Mouse (Mus musculus): ENCODE measurements around the gene Klhl21. TPM values are rescaled to one million over a fixed set of nuclear protein-coding genes. Genes with fewer than 3 reads are reported as not detected.

Klhl21 gene
- total RNA-seq, 2 experiments from 2014 or later: 18.5 to 19.3 TPM

DNA sequence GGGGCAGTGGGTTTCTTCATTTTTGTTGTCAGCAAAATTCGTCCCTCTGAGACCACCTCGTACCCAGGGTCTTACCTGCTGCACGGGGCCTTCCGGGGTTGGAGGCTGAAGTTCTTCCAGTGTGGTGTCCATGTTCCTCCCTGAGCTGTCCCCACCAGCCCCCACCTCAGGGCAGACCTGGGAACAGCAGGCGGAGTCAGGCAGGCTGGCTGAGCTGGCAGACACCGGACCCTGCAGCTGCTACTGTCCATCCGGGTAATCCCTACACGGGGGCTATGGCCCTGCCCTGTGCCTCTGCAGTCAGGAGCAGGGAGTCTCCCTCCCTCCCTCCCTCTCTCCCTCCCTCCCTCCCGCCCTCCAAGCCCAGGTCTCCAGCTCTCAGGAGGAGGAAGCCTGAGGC is 25.0 kb upstream of the Klhl21 start:
- intact Hi-C loops (cut with DNase I): no loop called here
- H3K4me3 ChIP-seq: no peak overlapping the region
- TF ChIP-seq CTCF (IDR thresholded peaks at IDR 0.05): no peak

DNA sequence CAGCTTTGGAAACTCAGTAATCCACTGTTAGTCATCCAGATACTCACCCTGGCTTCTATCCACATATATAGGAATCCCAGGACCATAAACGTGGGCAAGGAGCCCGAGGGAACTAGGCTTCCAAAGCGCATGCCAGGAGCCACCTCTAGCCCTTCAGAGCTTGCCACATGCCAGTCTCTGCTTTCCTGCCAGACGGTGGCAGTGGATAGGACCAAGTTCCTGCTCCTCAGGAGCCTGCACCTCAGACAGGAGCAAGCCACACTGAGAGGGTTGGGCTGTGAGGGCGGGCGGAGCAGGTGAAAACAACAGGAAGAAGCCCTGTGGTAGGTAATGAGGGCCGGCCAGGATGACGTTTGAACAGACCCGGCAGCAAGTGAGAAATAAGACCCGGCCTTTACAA is 22.7 kb upstream of the Klhl21 start:
- Histone ChIP-seq H3K4me3 (no peak overlapping the region), H3K27ac (no peak overlapping the region)
- intact Hi-C loops (cut with DNase I): no loop called here
- no peak for DNase-seq (ENCODE audit: extremely low spot score in 1 of 2, low spot score in 2 of 2)
- no peak for TF ChIP-seq CTCF (IDR thresholded peaks at IDR 0.05)

More for the DNA sequence above, 25.0 kb upstream of the Klhl21 start:
- H3K27ac ChIP-seq: no peak overlapping the region
- no peak for DNase-seq (ENCODE audit: extremely low spot score in 1 of 2, low spot score in 2 of 2)

DNA sequence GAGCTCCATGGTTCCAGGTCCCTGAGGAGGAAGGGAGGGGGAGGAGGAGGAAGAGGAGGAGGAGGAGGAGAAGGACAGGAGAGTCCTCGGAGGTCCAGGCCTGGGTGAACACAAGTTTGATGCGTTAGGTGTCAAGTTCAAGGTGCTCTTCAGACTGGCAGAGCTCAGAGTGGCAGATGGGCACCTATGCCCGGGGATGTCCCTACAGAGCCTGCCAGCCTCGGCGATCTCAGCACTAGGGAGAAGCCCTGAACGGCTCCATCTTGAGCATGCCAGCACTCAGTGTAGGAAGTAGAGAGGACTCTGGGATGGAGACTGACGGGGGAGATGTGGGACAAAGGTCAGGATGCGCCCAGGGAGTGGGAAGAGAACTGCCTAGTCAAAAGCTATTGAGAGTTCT is 22.0 kb upstream of the Klhl21 start:
- DNase-seq (ENCODE audit: extremely low spot score in 1 of 2, low spot score in 2 of 2): no peak
- intact Hi-C loops (cut with DNase I): no loop called here
- Histone ChIP-seq H3K27ac (no peak overlapping the region), H3K4me3 (no peak overlapping the region)
- TF ChIP-seq CTCF (IDR thresholded peaks at IDR 0.05): no peak

DNA sequence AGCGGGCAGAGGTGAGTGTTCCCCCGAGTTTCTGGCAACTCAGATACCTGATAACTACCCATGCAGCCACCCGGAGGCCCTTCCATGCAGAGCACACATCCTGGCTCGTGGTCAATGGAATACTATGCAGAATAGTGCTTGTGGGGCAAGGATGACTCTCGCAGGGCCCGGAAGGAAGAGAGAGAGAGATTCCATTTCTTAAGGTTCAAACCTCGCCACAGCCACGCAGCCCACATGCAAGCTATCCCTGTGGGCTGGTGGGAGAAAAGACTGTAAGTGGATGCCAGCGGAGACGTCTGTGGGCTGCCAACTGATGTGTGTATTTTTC is 20.6 kb upstream of the Klhl21 start:
- H3K4me3 ChIP-seq: peak overlapping the region; percentile 78
- intact Hi-C loops (cut with DNase I): no loop called here
- no peak for DNase-seq (ENCODE audit: extremely low spot score in 1 of 2, low spot score in 2 of 2)
- peak overlapping the region; percentile 95; the same call in 1 of the 2 replicates for H3K27ac ChIP-seq
- no peak for TF ChIP-seq CTCF (IDR thresholded peaks at IDR 0.05)

DNA sequence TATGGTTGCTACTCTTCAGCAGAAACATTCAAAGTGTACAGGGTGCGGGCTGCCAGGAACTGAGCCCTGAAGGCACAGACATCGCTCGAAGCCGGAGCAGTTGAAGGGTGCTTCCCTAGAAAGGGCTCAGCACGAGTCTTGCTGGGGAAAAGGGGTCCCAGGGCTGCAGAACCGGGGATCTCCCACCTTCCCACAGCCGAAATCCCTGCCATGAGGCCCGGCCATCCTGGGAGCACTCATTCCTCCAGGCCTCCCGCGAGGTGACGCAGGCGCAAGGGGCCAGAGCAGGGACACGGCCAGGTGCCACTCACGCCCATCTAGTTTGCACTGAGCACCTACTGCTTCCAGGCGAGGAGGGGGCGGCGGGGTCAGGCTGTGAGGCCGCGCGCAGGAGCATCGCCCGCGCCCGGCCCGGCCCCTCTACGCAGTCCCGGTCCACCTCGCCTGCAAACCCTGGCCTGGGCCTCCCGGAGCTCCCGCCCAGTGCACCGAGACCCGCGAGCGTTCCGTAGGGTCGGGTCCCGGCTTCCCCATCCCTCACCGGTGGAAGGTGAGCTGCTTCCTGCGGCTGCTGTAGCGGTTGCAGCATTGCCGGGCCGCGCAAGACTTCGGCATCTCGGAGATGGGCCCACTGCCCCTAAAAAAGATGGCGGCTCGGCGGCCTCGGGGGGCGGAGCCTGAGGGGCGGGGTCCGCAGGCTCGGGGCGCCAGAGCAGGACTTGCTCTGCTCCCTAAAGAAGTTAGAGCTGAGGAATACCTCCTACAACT is 20.1 kb upstream of the Klhl21 start, which contains the start of gene Thap3:
Gene Thap3, minus strand, starts transcription at position 656 of the 768 bp plus-strand sequence.
- intact Hi-C loops (cut with DNase I): no loop called here
- no peak for TF ChIP-seq CTCF (IDR thresholded peaks at IDR 0.05)
- H3K4me3 ChIP-seq: peak within 1 kb of the TSS; percentile 78
- peak; percentile 81 to 87 for DNase-seq (ENCODE audit: extremely low spot score in 1 of 2, low spot score in 2 of 2)
- peak within 1 kb of the TSS; percentile 95 for H3K27ac ChIP-seq

DNA sequence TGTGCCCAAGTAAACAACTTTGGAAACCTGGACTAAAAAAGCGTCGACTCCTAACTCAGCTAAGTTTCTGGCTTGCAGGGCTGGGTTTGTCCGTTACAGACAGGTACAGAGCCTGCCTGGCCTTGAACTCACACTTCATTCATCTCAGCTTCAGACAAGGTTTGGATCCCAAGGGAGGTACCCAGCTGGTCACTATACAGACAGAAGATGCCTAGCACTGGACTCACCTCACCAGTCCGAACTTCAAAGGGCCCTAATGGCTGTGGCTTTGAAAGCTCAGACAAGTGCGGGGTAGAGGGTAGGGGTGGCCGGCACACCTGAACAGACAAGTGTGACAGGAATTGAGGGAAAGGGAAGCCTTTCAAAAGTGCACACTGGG is 19.5 kb upstream of the Klhl21 start:
- peak overlapping the region; percentile 95 for H3K27ac ChIP-seq
- H3K4me3 ChIP-seq: peak overlapping the region; percentile 78
- intact Hi-C loops (cut with DNase I): no loop called here
- DNase-seq (ENCODE audit: extremely low spot score in 1 of 2, low spot score in 2 of 2): no peak
- TF ChIP-seq CTCF (IDR thresholded peaks at IDR 0.05): no peak

DNA sequence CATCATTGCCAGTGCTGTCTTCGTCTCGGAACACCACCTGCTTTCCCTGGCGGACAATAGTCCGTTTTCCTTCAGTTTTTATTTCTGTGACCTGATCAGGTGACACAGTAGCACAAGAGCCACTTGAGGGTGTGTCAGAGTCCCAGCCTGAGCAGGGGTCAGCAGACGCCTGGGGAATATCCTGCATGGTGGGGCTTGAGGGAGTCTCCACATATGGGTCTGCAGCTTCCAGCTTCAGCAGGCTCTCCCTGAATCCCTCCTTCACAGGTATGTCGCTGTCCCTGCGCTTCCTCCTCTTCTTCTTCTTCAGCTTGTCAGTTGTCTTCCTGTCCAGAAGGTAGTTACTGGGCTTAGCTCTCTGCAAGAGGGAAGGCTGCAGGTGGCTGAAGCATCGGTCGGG is 16.5 kb upstream of the Klhl21 start:
- Histone ChIP-seq H3K4me3 (no peak overlapping the region), H3K27ac (no peak overlapping the region)
- intact Hi-C loops (cut with DNase I): no loop called here
- no peak for TF ChIP-seq CTCF (IDR thresholded peaks at IDR 0.05)
- DNase-seq (ENCODE audit: extremely low spot score in 1 of 2, low spot score in 2 of 2): no peak

DNA sequence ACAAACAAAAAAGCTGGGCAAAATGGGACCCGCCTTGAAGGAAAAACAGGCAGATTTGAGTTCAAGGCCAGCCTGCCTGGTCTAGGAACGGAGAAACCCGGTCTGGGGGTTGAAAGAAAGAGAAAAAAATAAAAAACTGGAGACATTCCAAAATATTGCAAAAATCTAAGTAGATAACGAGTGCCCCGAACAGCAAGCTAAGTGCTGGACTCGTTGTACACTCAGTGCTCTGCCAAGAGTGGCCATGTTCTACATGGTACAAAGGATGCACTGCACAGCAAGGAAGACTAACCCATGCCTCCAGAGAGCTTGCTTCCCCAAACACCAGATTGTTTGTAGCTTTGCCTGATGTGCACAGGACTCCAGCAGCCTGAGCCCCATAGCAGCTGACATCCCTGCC is 15.6 kb upstream of the Klhl21 start:
- H3K27ac ChIP-seq: no peak overlapping the region
- H3K4me3 ChIP-seq: no peak overlapping the region
- intact Hi-C loops (cut with DNase I): no loop called here
- no peak for TF ChIP-seq CTCF (IDR thresholded peaks at IDR 0.05)
- no peak for DNase-seq (ENCODE audit: extremely low spot score in 1 of 2, low spot score in 2 of 2)

DNA sequence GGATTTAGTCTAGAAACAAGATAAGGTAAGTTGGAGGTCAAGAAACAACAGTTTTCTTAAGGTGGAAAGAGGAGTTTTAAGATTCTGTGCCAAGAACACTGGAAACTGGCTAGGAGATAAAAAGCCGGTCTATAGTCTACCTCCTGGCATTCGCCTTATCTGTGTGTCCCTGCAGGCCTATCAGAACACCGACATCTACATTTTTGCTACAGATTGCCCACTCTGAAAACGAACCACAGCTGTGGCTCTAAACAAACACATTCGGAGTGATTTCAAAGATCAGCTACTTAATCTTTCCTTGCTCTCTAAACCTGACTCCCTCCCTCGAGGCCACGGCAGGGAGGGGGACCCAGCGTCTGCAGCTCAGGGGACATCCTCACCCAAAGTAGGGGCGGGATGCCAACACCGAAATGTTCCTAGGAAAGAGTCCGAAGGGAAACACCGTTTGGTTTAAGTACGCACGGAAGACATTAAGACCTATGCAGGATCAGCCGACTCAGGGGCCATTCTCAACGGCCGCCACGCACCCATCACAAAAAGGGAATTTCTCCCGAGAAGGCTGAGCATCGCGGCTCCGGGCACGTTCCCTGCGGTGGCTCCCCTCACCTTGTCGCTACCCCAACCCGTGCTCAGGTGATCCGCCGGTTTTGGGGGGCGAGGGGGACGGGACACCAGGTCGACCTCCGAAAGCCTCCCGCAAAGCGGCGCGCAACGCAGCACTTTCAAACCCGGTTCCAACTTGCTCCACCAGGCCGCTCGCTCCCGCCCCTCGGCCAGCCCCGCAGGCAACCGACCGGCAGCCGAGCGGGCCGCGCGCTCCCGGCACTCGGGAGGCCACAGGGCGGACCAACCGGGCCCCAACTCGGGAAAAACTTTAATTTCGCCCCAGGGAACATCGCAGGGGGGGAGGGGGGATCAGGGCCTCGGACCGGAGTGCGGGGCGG is 14.1 kb upstream of the Klhl21 start:
- Histone ChIP-seq H3K4me3 (peak overlapping the region; percentile 97), H3K27ac (no peak overlapping the region)
- DNase-seq (ENCODE audit: extremely low spot score in 1 of 2, low spot score in 2 of 2): no peak
- TF ChIP-seq CTCF (IDR thresholded peaks at IDR 0.05): no peak
- intact Hi-C loops (cut with DNase I): no loop called here

DNA sequence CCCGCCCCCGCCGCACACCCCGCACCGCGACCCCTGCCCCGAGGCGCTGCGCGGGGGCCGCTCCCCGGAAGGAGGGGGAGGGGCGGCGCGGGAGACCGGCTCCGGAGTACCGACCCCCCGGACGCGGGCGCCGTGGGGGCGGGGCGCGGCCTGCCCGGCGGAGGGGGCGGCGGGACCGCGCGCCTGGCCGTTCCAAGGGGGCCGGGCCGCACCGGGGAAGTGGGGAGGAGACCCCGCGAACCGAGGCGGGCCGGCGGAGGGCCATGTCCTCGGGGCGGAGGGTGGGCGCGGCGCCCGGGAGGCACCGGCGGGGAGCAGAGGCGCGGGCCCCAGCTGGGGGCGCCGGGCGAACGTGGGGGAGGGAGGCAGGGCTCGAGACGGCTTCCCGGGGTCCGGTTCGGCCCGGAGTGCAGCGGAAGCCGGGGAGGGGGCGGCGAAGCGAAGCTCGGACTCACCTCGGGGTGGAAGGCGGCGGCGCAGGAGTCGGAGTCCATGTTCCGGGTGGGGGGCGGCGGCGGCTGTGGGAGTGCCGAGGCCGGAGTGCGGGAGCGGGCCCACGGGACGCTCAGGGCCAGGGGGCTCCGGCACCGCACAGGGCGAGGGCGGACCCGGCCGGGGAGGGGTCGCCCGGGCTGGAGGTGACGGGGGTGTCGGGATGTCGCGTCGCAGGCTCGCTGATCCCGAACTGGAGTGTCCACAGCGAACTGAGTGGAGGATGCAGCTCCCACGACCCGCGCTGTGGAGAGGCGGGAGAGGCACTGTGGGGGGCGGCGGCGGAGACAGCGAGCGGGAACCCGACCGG is 13.0 kb upstream of the Klhl21 start:
- peak overlapping the region; percentile 88 for H3K27ac ChIP-seq
- no peak for TF ChIP-seq CTCF (IDR thresholded peaks at IDR 0.05)

DNA sequence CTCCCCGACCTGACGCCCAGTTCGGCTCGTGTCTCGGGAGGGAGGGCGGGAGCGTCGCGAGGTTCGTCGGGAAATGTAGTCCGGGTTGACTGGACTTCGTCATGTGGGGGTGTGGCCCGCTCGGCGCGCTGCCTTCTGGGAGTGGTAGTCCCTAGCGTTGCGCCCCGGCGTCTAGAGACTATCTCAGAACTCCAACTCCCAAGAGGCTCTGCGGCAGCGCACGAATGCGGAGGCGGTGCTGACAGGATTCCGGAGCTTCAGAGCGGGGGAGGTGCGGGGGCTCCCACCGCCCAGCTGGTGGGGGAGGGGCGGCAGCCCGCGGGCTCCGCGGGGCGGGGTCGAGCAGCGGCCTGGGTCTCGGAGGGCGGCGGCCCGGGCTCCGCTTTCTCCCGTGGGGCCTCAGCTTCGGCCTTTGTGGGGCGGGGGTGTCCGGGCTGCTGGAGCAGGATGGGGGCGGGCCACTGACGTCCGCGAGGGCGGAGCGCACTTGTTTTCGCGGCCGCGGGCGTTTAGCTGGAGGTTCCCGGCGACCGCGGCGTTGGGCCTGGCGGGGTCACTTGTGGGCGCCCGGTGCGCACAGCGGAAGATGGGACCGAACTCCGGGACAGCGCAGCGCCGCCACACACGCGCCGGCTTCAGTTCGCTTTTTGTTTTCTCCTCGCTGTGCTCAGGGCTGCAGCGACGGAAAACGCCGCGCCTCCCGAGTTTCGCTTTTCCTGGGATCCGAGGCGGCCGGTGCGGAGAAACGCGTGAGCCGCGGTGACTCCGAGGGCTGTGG is 12.2 kb upstream of the Klhl21 start, which contains the start of gene Phf13:
Gene Phf13, minus strand, starts transcription at position 86 of the 778 bp plus-strand sequence.
- intact Hi-C loops (cut with DNase I): loop anchor here (1.0 kb wide), 1 partner anchor 13 kb away; no protein-coding TSS in a partner anchor
- peak; percentile 98 to 99 for DNase-seq (ENCODE audit: extremely low spot score in 1 of 2, low spot score in 2 of 2)
- no peak; the same call in 1 of the 2 replicates for TF ChIP-seq CTCF (IDR thresholded peaks at IDR 0.05)
- peak within 1 kb of the TSS; percentile 99 for H3K27ac ChIP-seq
- peak within 1 kb of the TSS; percentile 97 for H3K4me3 ChIP-seq

More for the DNA sequence above, 13.0 kb upstream of the Klhl21 start:
- peak overlapping the region; percentile 97 for H3K4me3 ChIP-seq
- DNase-seq (ENCODE audit: extremely low spot score in 1 of 2, low spot score in 2 of 2): no peak
- intact Hi-C loops (cut with DNase I): loop anchor here (1.0 kb wide), 1 partner anchor 14 kb away; no protein-coding TSS in a partner anchor
